Mouse (Mus musculus) ES-Bruce4 (cell line): Measurements from ENCODE around the gene Gm9195. TPM values are rescaled to one million over a fixed set of nuclear protein-coding genes. Genes with fewer than 3 reads are reported as not detected.

ENCODE experiments used
- H3K27ac ChIP-seq: 2 replicates; pipeline ENCODE4 v1.5.1; 2012; ENCODE audit warnings: low read length, inconsistent platforms; ENCODE audit not compliant: insufficient read depth
- H3K27me3 ChIP-seq: 2 replicates; pipeline ENCODE4 v1.6.1; 2012; ENCODE audit warnings: mild to moderate bottlenecking, low read length, inconsistent platforms; ENCODE audit not compliant: control insufficient read depth, poor library complexity, insufficient read depth, severe bottlenecking
- H3K36me3 ChIP-seq: 2 replicates; pipeline ENCODE4 v1.6.1; 2012; ENCODE audit warnings: inconsistent platforms, mild to moderate bottlenecking, low read length, moderate library complexity; ENCODE audit not compliant: control insufficient read depth, poor library complexity, insufficient read depth, severe bottlenecking
- H3K4me1 ChIP-seq: one replicate; pipeline ENCODE4 v1.8.1; 2011; ENCODE audit warnings: low read length; ENCODE audit not compliant: control insufficient read depth, insufficient read depth
- H3K4me3 ChIP-seq: 2 replicates; pipeline ENCODE4 v1.5.1; 2011; ENCODE audit warnings: low read depth, mild to moderate bottlenecking, low read length
- H3K9ac ChIP-seq: 2 replicates; pipeline ENCODE4 v1.6.1; 2012; ENCODE audit warnings: low read depth, mild to moderate bottlenecking, inconsistent platforms; ENCODE audit not compliant: poor library complexity, severe bottlenecking
- H3K9me3 ChIP-seq: replicated peaks from 2 replicates; pipeline ENCODE4 v1.6.1; 2012; ENCODE audit warnings: mild to moderate bottlenecking, low read length, inconsistent platforms; ENCODE audit not compliant: control insufficient read depth, poor library complexity, insufficient read depth, severe bottlenecking
- CTCF ChIP-seq: IDR thresholded peaks from one replicate; pipeline ENCODE4 v1.8.1; 2011; ENCODE audit warnings: low read depth, low read length
- EP300 ChIP-seq: IDR thresholded peaks from 2 replicates; pipeline ENCODE4 v1.6.1; 2011; ENCODE audit warnings: low read depth, low read length; ENCODE audit not compliant: insufficient read depth
- POLR2A ChIP-seq: IDR thresholded peaks from one replicate; pipeline ENCODE4 v1.8.1; 2011; ENCODE audit warnings: low read length; ENCODE audit not compliant: insufficient read depth
- polyA plus RNA-seq: library from polyadenylated mRNA; stranded (reverse); fragments of >200 nt; gene quantifications from 2 replicates; pipeline ENCODE4 v1.2.4, GENCODE M21; 2011; ENCODE audit warnings: low read depth; ENCODE audit not compliant: missing spikeins, insufficient read depth, insufficient read length

Gene Gm9195
- polyA plus RNA-seq, 1 experiment: not detected

DNA sequence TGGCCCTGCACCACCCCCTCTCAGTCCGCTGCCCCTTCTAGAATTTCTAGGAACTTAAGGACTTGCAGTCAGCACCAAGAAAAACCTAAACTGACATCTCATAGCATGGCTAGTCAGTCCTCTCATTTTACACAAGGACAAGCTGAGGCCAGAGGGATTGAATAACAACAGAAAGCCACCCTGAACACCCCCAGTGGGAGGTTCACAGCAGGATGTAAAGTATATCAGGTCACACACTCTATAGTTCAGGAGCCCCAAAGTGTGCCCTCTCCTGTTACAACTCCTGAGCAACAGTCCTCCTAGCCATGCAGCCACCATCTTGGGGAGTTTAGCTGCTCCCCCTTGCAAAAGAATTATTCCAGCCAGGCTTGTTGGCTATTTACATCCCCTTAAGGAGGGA, 2.1 kb upstream of the Gm9195 start:
- Histone ChIP-seq H3K27ac (no peak overlapping the region), H3K27me3 (no peaks in the 10 kb centered on the region), H3K4me1 (no peaks in the 10 kb centered on the region), H3K4me3 (no peak overlapping the region), H3K9me3 (no peaks in the 10 kb centered on the region), H3K9ac (no peak overlapping the region), H3K36me3 (no peaks in the 10 kb centered on the region)
- TF ChIP-seq EP300: no peak

DNA sequence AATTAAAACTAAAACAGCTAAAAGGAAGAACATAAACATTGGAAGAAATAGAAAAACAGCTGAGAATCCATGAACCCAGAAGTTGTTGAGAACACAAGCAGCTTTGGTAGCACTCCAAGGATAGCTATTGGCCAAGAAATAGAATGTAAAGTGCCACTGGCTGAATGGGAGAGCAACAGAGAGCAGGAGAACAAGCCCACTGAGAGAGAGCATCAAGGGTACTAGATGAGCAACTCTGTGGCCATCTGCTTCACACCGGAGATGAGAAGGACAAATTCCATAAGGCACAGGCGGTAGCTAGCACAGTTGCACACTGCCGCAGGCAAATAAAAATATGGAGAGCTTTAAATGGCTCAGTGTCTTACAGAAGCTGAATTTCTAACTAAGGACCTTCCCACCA, 1.3 kb downstream of the Gm9195 start:
- Histone ChIP-seq H3K4me3 (no peak overlapping the region), H3K4me1 (no peaks in the 10 kb centered on the region), H3K9me3 (no peaks in the 10 kb centered on the region), H3K36me3 (no peaks in the 10 kb centered on the region), H3K27me3 (no peaks in the 10 kb centered on the region), H3K27ac (no peak overlapping the region), H3K9ac (no peak overlapping the region)
- TF ChIP-seq POLR2A (no peak), CTCF (no peak), EP300 (no peak)

DNA sequence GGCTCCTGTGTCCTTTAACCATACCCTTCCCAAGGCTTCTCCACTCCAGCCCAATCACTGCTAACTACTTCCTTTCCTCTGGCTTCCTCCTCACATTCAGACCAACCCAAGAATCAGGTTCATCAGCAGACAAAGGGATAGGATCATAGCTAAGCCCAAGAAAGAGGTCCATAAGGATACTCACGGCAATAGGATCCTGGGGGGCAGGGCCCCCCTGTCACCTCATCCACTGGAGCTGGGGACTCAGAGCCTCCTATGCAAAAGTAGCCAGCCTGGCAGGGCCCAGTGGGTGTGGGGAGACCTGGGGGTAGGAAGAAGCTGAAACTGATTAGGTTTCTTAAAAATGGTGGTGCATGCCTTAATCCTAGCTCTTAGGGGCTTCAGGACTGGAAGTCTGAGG, 17.1 kb downstream of the Gm9195 start:
- no peak overlapping the region for H3K4me3 ChIP-seq
- H3K9me3 ChIP-seq: no peaks in the 10 kb centered on the region
- no peak overlapping the region for H3K9ac ChIP-seq
- H3K4me1 ChIP-seq: no peaks in the 10 kb centered on the region
- no peak overlapping the region for H3K27ac ChIP-seq
- H3K36me3 ChIP-seq: no peaks in the 10 kb centered on the region
- TF ChIP-seq POLR2A: no peak
- no peak for TF ChIP-seq CTCF
- no peak for TF ChIP-seq EP300
- no peaks in the 10 kb centered on the region for H3K27me3 ChIP-seq

DNA sequence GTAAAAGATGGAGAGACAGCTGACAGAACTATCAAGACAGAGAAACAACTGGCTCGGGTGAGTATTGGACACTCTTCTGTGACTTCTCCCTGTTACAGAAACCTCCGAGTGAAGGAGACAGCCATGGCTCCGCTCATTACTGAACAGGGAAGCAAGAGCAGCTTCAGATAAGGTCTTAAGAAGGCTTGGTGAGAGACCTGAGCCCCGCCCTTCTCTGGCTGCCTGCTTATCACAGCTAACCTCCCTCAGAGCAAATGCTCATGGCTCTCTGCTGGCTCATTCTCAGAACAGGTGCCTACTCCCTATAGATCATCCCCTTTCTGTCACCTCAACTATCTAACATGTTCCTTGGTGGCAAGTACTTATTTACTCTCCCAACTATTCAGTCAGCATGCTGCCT, 23.2 kb downstream of the Gm9195 start:
- Histone ChIP-seq H3K4me1 (no peaks in the 10 kb centered on the region), H3K27me3 (no peaks in the 10 kb centered on the region), H3K27ac (no peak overlapping the region), H3K9me3 (no peaks in the 10 kb centered on the region), H3K36me3 (no peaks in the 10 kb centered on the region), H3K9ac (no peak overlapping the region), H3K4me3 (no peak overlapping the region)
- TF ChIP-seq POLR2A (no peak), EP300 (no peak), CTCF (no peak)

DNA sequence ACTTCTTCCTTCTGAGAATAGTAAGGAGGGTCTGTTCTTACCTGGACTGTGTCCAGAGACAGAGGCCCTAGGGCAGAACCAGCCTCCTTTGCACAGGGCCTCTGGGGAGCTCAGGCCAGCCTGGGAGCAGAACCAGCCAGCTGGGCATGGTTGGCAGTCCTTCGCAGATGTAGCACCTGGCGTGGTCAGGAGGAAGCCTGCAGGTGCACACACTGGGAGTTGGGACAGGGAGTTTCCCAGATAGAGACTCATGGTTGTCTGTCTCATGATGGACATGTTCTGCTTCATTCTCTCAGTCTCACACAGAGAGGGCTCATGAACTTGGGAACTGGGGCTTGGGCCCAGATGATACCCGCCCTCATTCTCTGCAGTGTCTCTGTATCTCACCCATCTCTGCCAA, 25.3 kb downstream of the Gm9195 start:
- Histone ChIP-seq H3K4me1 (no peaks in the 10 kb centered on the region), H3K36me3 (no peaks in the 10 kb centered on the region), H3K27me3 (no peaks in the 10 kb centered on the region), H3K27ac (no peak overlapping the region), H3K9me3 (no peaks in the 10 kb centered on the region), H3K9ac (no peak overlapping the region), H3K4me3 (no peak overlapping the region)
- TF ChIP-seq EP300 (no peak), POLR2A (no peak), CTCF (no peak)

DNA sequence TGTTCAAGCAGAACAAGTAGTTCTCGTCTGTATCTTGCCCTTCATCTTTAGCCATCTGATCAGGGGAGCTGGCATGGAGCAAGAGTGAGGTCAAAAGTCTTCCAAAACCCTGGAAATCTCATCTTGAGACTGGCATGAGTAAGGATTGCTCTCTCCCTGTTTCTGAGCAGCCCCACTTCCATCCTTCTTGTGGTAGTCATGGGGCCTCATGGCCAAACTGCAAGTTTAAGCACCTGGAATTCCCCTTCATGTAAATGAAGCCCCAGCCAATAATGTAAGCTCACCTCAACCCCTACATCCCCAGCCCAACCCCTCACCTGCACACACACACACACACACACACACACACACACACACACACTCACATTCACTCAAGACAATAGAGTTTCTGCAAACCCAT, 30.0 kb downstream of the Gm9195 start:
- Histone ChIP-seq H3K9ac (no peak overlapping the region), H3K4me3 (no peak overlapping the region), H3K9me3 (no peaks in the 10 kb centered on the region), H3K27me3 (no peaks in the 10 kb centered on the region), H3K27ac (no peak overlapping the region), H3K36me3 (no peaks in the 10 kb centered on the region), H3K4me1 (no peaks in the 10 kb centered on the region)
- TF ChIP-seq CTCF (no peak), POLR2A (no peak)
